Mouse (Mus musculus) cerebellum, adult 2 months (tissue): ENCODE results near the gene Nap1l5. TPM values are rescaled to one million over a fixed set of nuclear protein-coding genes. Genes with fewer than 3 reads are reported as not detected.

Experiments
- DNase-seq, 2 experiments: peaks; one replicate each; pipeline ENCODE4 v3.0.0; 2021
- H3K27ac ChIP-seq: fragments of 200-500 bp; 2 replicates; pipeline ENCODE4 v1.5.1; 2012; ENCODE audit warnings: low read length, control low read depth, inconsistent platforms; ENCODE audit not compliant: insufficient read depth
- H3K27me3 ChIP-seq: fragments of 200-500 bp; 2 replicates; pipeline ENCODE4 v1.6.1; 2012; ENCODE audit warnings: inconsistent platforms, mild to moderate bottlenecking, low read length, moderate library complexity; ENCODE audit not compliant: control insufficient read depth, insufficient read depth
- H3K4me1 ChIP-seq: fragments of 200-500 bp; 2 replicates; pipeline ENCODE4 v1.6.1; 2011; ENCODE audit warnings: low read length; ENCODE audit not compliant: control insufficient read depth, insufficient read depth
- H3K4me3 ChIP-seq: fragments of 200-500 bp; replicated peaks from 2 replicates; pipeline ENCODE3; 2011; ENCODE audit warnings: mild to moderate bottlenecking, low read depth, low read length, control low read depth; ENCODE audit not compliant: insufficient read depth
- CTCF ChIP-seq: fragments of 200-500 bp; IDR thresholded peaks from 2 replicates; pipeline ENCODE4 v1.5.1; 2011; ENCODE audit warnings: low read depth, mild to moderate bottlenecking, control low read depth, low read length, moderate library complexity, borderline replicate concordance; ENCODE audit not compliant: insufficient read depth
- POLR2A ChIP-seq: fragments of 200-500 bp; IDR thresholded peaks from 2 replicates; pipeline ENCODE4 v1.6.1; 2011; ENCODE audit warnings: low read length, control low read depth, borderline replicate concordance; ENCODE audit not compliant: insufficient read depth
- WGBS: fragments of 180-500 bp; shearing (Covaris S2); methylation state at CpG from one replicate; pipeline ENCODE4 v1.1.7; 2018; 5-methylcytosine and 5-hydroxymethylcytosine counted together
- polyA plus RNA-seq: library from polyadenylated mRNA; depleted of rRNA; stranded (reverse); fragments of >200 nt; gene quantifications from 2 replicates; pipeline ENCODE4 v1.2.3, GENCODE M21; 2012

Nap1l5 gene
- polyA plus RNA-seq, 1 experiment: 689 TPM

- DNase-seq: no peak
- peaks cover 7% of the 10 kb centered on the region for H3K4me1 ChIP-seq
- H3K27ac ChIP-seq: no peak overlapping the region
- H3K4me3 ChIP-seq: no peak overlapping the region
- 59% methylated on average over 4 of the region's 4 CpGs for WGBS
- TF ChIP-seq CTCF (no peak), POLR2A (no peak)
- no peaks in the 10 kb centered on the region for H3K27me3 ChIP-seq
Observed at GRCm38 (mm10) chr6:58934144-58934543, 27.3 kb upstream of the Nap1l5 start.

GRCm38 (mm10) chr6:58933189-58933913 is 26.5 kb upstream of the Nap1l5 start:
- 29% methylated on average over 6 of the region's 6 CpGs for WGBS
- Histone ChIP-seq H3K27me3 (no peaks in the 10 kb centered on the region), H3K27ac (no peak overlapping the region; the same call in 1 of the 2 replicates), H3K4me1 (peaks cover 7% of the 10 kb centered on the region), H3K4me3 (no peak overlapping the region)
- peak; percentile 53 to 85 for DNase-seq
- TF ChIP-seq POLR2A: no peak
- no peak for TF ChIP-seq CTCF

- 60% methylated on average over 12 of the region's 12 CpGs for WGBS
- no peaks in the 10 kb centered on the region for H3K27me3 ChIP-seq
- H3K4me3 ChIP-seq: no peak overlapping the region
- peak in 1 of 2 experiments; percentile 25 for DNase-seq
- peaks cover 14% of the 10 kb centered on the region for H3K4me1 ChIP-seq
- TF ChIP-seq CTCF: no peak
- no peak for TF ChIP-seq POLR2A
- H3K27ac ChIP-seq: no peak overlapping the region; the same call in 1 of the 2 replicates
Observed at GRCm38 (mm10) chr6:58932515-58933188, 25.8 kb upstream of the Nap1l5 start.

- no peak for DNase-seq
- H3K27ac ChIP-seq: no peak overlapping the region
- no peaks in the 10 kb centered on the region for H3K27me3 ChIP-seq
- peaks cover 20% of the 10 kb centered on the region for H3K4me1 ChIP-seq
- no peak overlapping the region for H3K4me3 ChIP-seq
- TF ChIP-seq POLR2A: no peak
- no peak for TF ChIP-seq CTCF
- WGBS: 77% methylated on average over 4 of the region's 4 CpGs
Observed at GRCm38 (mm10) chr6:58931149-58931548, 24.3 kb upstream of the Nap1l5 start.

GRCm38 (mm10) chr6:58929911-58930431 is 23.1 kb upstream of the Nap1l5 start:
- 66% methylated on average over 9 of the region's 9 CpGs for WGBS
- TF ChIP-seq POLR2A (no peak), CTCF (no peak)

GRCm38 (mm10) chr6:58927881-58928280 is 21.0 kb upstream of the Nap1l5 start:
- no peak for TF ChIP-seq CTCF
- no peak for TF ChIP-seq POLR2A
- H3K27me3 ChIP-seq: no peaks in the 10 kb centered on the region
- DNase-seq: peak; percentile 79 to 91
- 4% methylated on average over 2 of the region's 2 CpGs for WGBS
- H3K4me3 ChIP-seq: no peak overlapping the region
- peaks cover 20% of the 10 kb centered on the region for H3K4me1 ChIP-seq
- H3K27ac ChIP-seq: peak overlapping the region; percentile 60

More at GRCm38 (mm10) chr6:58929911-58930431, 23.1 kb upstream of the Nap1l5 start:
- no peaks in the 10 kb centered on the region for H3K27me3 ChIP-seq
- DNase-seq: peak; percentile 41 to 60
- H3K4me3 ChIP-seq: no peak overlapping the region
- H3K4me1 ChIP-seq: peaks cover 20% of the 10 kb centered on the region
- H3K27ac ChIP-seq: no peak overlapping the region

- no peak for TF ChIP-seq POLR2A
- no peak for TF ChIP-seq CTCF
- 88% methylated on average over 5 of the region's 5 CpGs for WGBS
- Histone ChIP-seq H3K27ac (no peak overlapping the region), H3K27me3 (no peaks in the 10 kb centered on the region), H3K4me1 (peaks cover 5% of the 10 kb centered on the region), H3K4me3 (no peak overlapping the region)
- DNase-seq: no peak
Observed at GRCm38 (mm10) chr6:58922511-58922910, 15.6 kb upstream of the Nap1l5 start.
